Mouse (Mus musculus) embryo, embryonic 9.5 days (tissue): ENCODE measurements at regions not wholly inside any gene's neighbourhood (a gene's known extent, or its start where the extent isn't known, plus 50 kb on each side); places are given as distances from the start of the nearest gene placed in this dataset.
A peak's percentile ranks its signal among the peaks of the same experiment; 100 is the strongest.

Experiments used
- DNase-seq: peaks from one replicate; pipeline ENCODE4 v3.0.0-alpha.2; 2017; ENCODE audit errors: extremely low spot score

GRCm38 (mm10) chr11:111706882-111707281 is 640.9 kb downstream of the Kcnj2 start:
- no peak for DNase-seq

- DNase-seq: no peak
Measured at GRCm38 (mm10) chr11:111715401-111715800, 649.4 kb downstream of the Kcnj2 start.

GRCm38 (mm10) chr11:111722276-111722675 is 656.3 kb downstream of the Kcnj2 start:
- no peak for DNase-seq

GRCm38 (mm10) chr11:111728148-111728547 is 662.2 kb downstream of the Kcnj2 start:
- DNase-seq: no peak

- peak; percentile 24 for DNase-seq
Measured at GRCm38 (mm10) chr11:111732096-111732495, 666.1 kb downstream of the Kcnj2 start.

- DNase-seq: no peak
Measured at GRCm38 (mm10) chr11:111735446-111735845, 669.5 kb downstream of the Kcnj2 start.

GRCm38 (mm10) chr11:111735961-111736360 is 670.0 kb downstream of the Kcnj2 start:
- DNase-seq: no peak

GRCm38 (mm10) chr11:111743356-111743755 is 677.4 kb downstream of the Kcnj2 start:
- DNase-seq: peak; percentile 24

- no peak for DNase-seq
Measured at GRCm38 (mm10) chr11:111747262-111747946, 681.4 kb downstream of the Kcnj2 start.

GRCm38 (mm10) chr11:111747947-111748322 is 682.0 kb downstream of the Kcnj2 start:
- DNase-seq: no peak

GRCm38 (mm10) chr11:111748496-111748895 is 682.5 kb downstream of the Kcnj2 start:
- DNase-seq: no peak

- DNase-seq: no peak
Measured at GRCm38 (mm10) chr11:111754735-111755134, 688.8 kb downstream of the Kcnj2 start.

- no peak for DNase-seq
Measured at GRCm38 (mm10) chr11:111763081-111763480, 697.1 kb downstream of the Kcnj2 start.

GRCm38 (mm10) chr11:111766371-111767011 is 700.5 kb downstream of the Kcnj2 start:
- DNase-seq: no peak

- DNase-seq: no peak
Measured at GRCm38 (mm10) chr11:111767012-111767392, 701.0 kb downstream of the Kcnj2 start.

GRCm38 (mm10) chr11:111774108-111774679 is 708.2 kb downstream of the Kcnj2 start:
- no peak for DNase-seq

- DNase-seq: no peak
Measured at GRCm38 (mm10) chr11:111781321-111781720, 715.4 kb downstream of the Kcnj2 start.

GRCm38 (mm10) chr11:111791267-111791926 is 725.4 kb downstream of the Kcnj2 start:
- DNase-seq: no peak

- DNase-seq: no peak
Measured at GRCm38 (mm10) chr11:111801033-111801432, 735.1 kb downstream of the Kcnj2 start.

- no peak for DNase-seq
Measured at GRCm38 (mm10) chr11:111816176-111816775, 750.3 kb downstream of the Kcnj2 start.

- peak; percentile 13 for DNase-seq
Measured at GRCm38 (mm10) chr11:111818124-111818523, 752.2 kb downstream of the Kcnj2 start.

- no peak for DNase-seq
Measured at GRCm38 (mm10) chr11:111820356-111820755, 754.4 kb downstream of the Kcnj2 start.
